Mouse (Mus musculus) liver, embryonic 14.5 days (tissue): ENCODE measurements at regions not wholly inside any gene's neighbourhood (a gene's known extent, or its start where the extent isn't known, plus 50 kb on each side); places are given as distances from the start of the nearest gene placed in this dataset.

Experiments used
- CTCF ChIP-seq: IDR thresholded peaks from 2 replicates; pipeline ENCODE4 v1.5.1; 2016; ENCODE audit warnings: antibody characterized with exemption, low read depth, control low read depth
- EP300 ChIP-seq: IDR thresholded peaks from 2 replicates; pipeline ENCODE4 v1.6.1; 2016; ENCODE audit warnings: antibody characterized with exemption, low read depth

DNA sequence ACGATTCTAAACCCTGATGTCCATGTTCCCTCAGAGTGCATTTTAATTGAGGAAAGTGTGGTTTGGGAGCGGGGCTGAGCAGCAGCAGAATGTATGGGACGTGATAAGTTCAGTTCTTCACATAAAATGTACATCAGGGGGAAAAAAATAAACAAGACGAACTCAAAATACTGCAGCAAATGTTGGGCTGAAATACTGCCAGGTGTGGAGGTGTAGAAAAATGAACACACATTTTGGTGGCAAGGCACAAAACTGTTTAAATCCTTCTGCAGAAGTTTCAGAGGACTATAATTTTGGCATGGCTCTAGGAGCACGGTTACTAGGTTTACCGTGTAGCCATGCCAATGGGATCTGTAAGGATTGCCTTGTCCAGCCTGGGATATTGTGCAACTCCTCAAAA lies 81.3 kb upstream of the Rfx3 start:
- TF ChIP-seq EP300 (no peak), CTCF (no peak)
